Mouse (Mus musculus): Measurements from ENCODE around the gene Gm10840. TPM values are rescaled to one million over a fixed set of nuclear protein-coding genes. Genes with fewer than 3 reads are reported as not detected.

Gene Gm10840
- polyA plus RNA-seq, 1 experiment from 2014 or later: not detected

DNA sequence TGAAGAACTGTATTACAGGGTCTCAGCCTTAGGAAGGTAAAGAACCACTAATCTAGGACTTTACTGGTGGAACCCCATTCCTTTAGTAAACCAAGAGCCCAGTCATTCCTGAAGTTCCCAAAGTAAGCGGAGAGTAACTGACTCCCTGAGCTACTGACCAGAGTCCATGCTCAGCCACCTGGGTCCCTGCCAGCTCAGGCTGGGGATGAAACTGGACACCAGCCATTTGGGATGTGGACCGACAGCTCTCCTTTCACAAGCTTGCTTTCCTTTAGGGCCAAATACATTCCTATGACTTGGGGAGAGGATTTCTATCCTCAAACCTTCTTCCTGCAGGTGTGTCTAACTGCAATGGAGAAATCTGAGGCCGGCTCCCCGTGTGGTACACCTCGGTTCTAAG lies 13.7 kb downstream of the Gm10840 start:
- Histone ChIP-seq H3K27ac (ENCODE audit: low read length) (no peak overlapping the region), H3K27me3 (replicated peaks; ENCODE audit: control insufficient read depth, insufficient read depth, low read length) (no peaks in the 10 kb centered on the region), H3K9ac (ENCODE audit: low read depth, low read length) (no peak overlapping the region), H3K4me2 (ENCODE audit: low read depth, low read length) (no peak overlapping the region), H3K4me1 (ENCODE audit: control insufficient read depth, insufficient read depth, low read length) (no peaks in the 10 kb centered on the region), H3K4me3 (ENCODE audit: low read length) (no peak overlapping the region), H3K36me3 (ENCODE audit: control insufficient read depth, insufficient read depth, low read length) (no peaks in the 10 kb centered on the region), H3K9me3 (ENCODE audit: control insufficient read depth, low read length) (no peaks in the 10 kb centered on the region)
- WGBS: 73% methylated on average over 5 of the region's 5 CpGs
- no peak for ATAC-seq

DNA sequence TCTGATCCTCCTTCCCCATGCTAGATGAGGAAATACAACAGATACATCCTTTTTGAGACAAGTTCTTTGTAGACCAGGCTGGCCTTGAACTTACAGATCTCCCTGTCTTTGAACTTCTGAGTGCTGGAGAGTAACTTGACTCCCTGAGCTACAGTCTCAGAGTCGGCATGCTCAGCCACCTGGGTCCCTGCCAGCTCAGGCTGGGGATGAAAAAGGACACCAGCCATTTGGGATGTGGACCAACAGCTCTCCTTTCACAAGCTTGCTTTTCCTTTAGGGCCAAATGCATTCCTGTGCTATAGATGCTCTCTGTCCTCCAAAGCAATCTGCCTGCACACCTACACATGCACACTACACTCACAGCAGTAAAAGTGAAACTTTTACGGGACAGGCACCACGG lies 14.4 kb downstream of the Gm10840 start:
- H3K9ac ChIP-seq (ENCODE audit: low read depth, low read length): no peak overlapping the region
- no peaks in the 10 kb centered on the region for H3K4me1 ChIP-seq (ENCODE audit: control insufficient read depth, insufficient read depth, low read length)
- 55% methylated on average over 3 of the region's 3 CpGs for WGBS
- no peak overlapping the region for H3K4me3 ChIP-seq (ENCODE audit: low read length)
- H3K36me3 ChIP-seq (ENCODE audit: control insufficient read depth, insufficient read depth, low read length): no peaks in the 10 kb centered on the region
- no peak for ATAC-seq
- no peaks in the 10 kb centered on the region for H3K9me3 ChIP-seq (ENCODE audit: control insufficient read depth, low read length)
- H3K27ac ChIP-seq (ENCODE audit: low read length): no peak overlapping the region
- no peaks in the 10 kb centered on the region for H3K27me3 ChIP-seq (replicated peaks; ENCODE audit: control insufficient read depth, insufficient read depth, low read length)
- no peak overlapping the region for H3K4me2 ChIP-seq (ENCODE audit: low read depth, low read length)

- H3K9me3 ChIP-seq (ENCODE audit: control insufficient read depth, low read length): no peaks in the 10 kb centered on the region
- no peaks in the 10 kb centered on the region for H3K27me3 ChIP-seq (replicated peaks; ENCODE audit: control insufficient read depth, insufficient read depth, low read length)
- H3K27ac ChIP-seq (ENCODE audit: low read length): no peak overlapping the region
- H3K4me3 ChIP-seq (ENCODE audit: low read length): no peak overlapping the region
- H3K4me2 ChIP-seq (ENCODE audit: low read depth, low read length): no peak overlapping the region
- no peak overlapping the region for H3K9ac ChIP-seq (ENCODE audit: low read depth, low read length)
- H3K4me1 ChIP-seq (ENCODE audit: control insufficient read depth, insufficient read depth, low read length): no peaks in the 10 kb centered on the region
- ATAC-seq: no peak
- 74% methylated on average over 5 of the region's 5 CpGs for WGBS
- no peaks in the 10 kb centered on the region for H3K36me3 ChIP-seq (ENCODE audit: control insufficient read depth, insufficient read depth, low read length)
Observed at GRCm38 (mm10) chr11:106176372-106176771, 15.7 kb downstream of the Gm10840 start.

- ATAC-seq: no peak
- no peak overlapping the region for H3K27ac ChIP-seq (ENCODE audit: low read length)
- no peaks in the 10 kb centered on the region for H3K36me3 ChIP-seq (ENCODE audit: control insufficient read depth, insufficient read depth, low read length)
- no peaks in the 10 kb centered on the region for H3K9me3 ChIP-seq (ENCODE audit: control insufficient read depth, low read length)
- WGBS: 66% methylated on average over 5 of the region's 5 CpGs
- no peak overlapping the region for H3K9ac ChIP-seq (ENCODE audit: low read depth, low read length)
- H3K4me3 ChIP-seq (ENCODE audit: low read length): no peak overlapping the region
- no peaks in the 10 kb centered on the region for H3K27me3 ChIP-seq (replicated peaks; ENCODE audit: control insufficient read depth, insufficient read depth, low read length)
- no peak overlapping the region for H3K4me2 ChIP-seq (ENCODE audit: low read depth, low read length)
- no peaks in the 10 kb centered on the region for H3K4me1 ChIP-seq (ENCODE audit: control insufficient read depth, insufficient read depth, low read length)
Observed at GRCm38 (mm10) chr11:106178036-106178782, 17.6 kb downstream of the Gm10840 start.

GRCm38 (mm10) chr11:106179711-106180448 lies 19.2 kb downstream of the Gm10840 start:
- ATAC-seq: no peak
- WGBS: 72% methylated on average over 7 of the region's 7 CpGs
- H3K4me1 ChIP-seq (ENCODE audit: control insufficient read depth, insufficient read depth, low read length): no peaks in the 10 kb centered on the region

DNA sequence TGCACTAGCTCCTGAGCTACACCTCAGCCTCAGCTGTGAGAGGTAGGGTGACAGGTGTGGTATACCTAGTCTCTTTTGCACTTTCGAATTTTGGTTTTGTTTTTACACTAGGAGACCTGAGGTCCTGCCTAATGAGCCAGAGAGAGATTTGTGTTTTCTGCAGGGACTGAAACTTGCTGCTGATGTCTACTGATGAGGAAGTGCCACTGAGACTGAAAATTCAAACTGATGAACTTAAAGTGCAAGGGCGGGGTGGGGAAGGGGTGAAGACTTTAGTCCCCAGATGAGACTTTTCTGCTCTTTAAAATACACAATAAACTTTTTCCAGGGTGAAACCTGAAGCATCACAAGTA lies 19.8 kb downstream of the Gm10840 start:
- H3K4me1 ChIP-seq (ENCODE audit: control insufficient read depth, insufficient read depth, low read length): no peaks in the 10 kb centered on the region
- 90% methylated on average over 2 of the region's 2 CpGs for WGBS
- no peak overlapping the region for H3K4me3 ChIP-seq (ENCODE audit: low read length)
- no peak overlapping the region for H3K27ac ChIP-seq (ENCODE audit: low read length)
- ATAC-seq: no peak
- no peaks in the 10 kb centered on the region for H3K27me3 ChIP-seq (replicated peaks; ENCODE audit: control insufficient read depth, insufficient read depth, low read length)
- H3K9ac ChIP-seq (ENCODE audit: low read depth, low read length): no peak overlapping the region
- no peak overlapping the region for H3K4me2 ChIP-seq (ENCODE audit: low read depth, low read length)
- H3K36me3 ChIP-seq (ENCODE audit: control insufficient read depth, insufficient read depth, low read length): no peaks in the 10 kb centered on the region
- no peaks in the 10 kb centered on the region for H3K9me3 ChIP-seq (ENCODE audit: control insufficient read depth, low read length)

More at GRCm38 (mm10) chr11:106179711-106180448, 19.2 kb downstream of the Gm10840 start:
- Histone ChIP-seq H3K9me3 (ENCODE audit: control insufficient read depth, low read length) (no peaks in the 10 kb centered on the region), H3K27ac (ENCODE audit: low read length) (no peak overlapping the region), H3K36me3 (ENCODE audit: control insufficient read depth, insufficient read depth, low read length) (no peaks in the 10 kb centered on the region), H3K9ac (ENCODE audit: low read depth, low read length) (no peak overlapping the region), H3K4me2 (ENCODE audit: low read depth, low read length) (no peak overlapping the region), H3K4me3 (ENCODE audit: low read length) (no peak overlapping the region), H3K27me3 (replicated peaks; ENCODE audit: control insufficient read depth, insufficient read depth, low read length) (no peaks in the 10 kb centered on the region)

DNA sequence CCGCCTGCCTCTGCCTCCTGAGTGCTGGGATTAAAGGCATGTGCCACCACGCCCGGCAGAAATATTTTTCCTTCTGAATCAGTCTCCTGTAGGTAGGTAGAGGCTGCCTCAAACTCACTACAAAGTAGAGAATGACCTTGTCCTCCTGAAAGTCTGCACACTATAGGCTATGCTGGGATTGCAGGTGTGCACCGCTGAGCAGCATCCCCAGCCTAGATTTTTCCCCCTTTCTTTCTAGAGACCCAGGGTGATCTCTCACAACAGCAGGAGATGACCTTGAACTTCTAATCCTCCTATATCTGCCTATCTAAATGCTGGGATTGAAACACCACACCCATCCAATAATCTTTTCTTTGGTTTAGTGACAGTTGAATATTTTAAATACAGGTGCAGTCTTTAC lies 26.7 kb downstream of the Gm10840 start:
- ATAC-seq: no peak
- 94% methylated on average over 4 of the region's 4 CpGs for WGBS
- Histone ChIP-seq H3K4me2 (ENCODE audit: low read depth, low read length) (no peak overlapping the region), H3K9me3 (ENCODE audit: control insufficient read depth, low read length) (no peaks in the 10 kb centered on the region), H3K27me3 (replicated peaks; ENCODE audit: control insufficient read depth, insufficient read depth, low read length) (no peaks in the 10 kb centered on the region), H3K36me3 (ENCODE audit: control insufficient read depth, insufficient read depth, low read length) (no peaks in the 10 kb centered on the region), H3K4me1 (ENCODE audit: control insufficient read depth, insufficient read depth, low read length) (peaks cover 3% of the 10 kb centered on the region; the same call in 1 of the 2 replicates), H3K4me3 (ENCODE audit: low read length) (no peak overlapping the region), H3K27ac (ENCODE audit: low read length) (no peak overlapping the region), H3K9ac (ENCODE audit: low read depth, low read length) (no peak overlapping the region)

DNA sequence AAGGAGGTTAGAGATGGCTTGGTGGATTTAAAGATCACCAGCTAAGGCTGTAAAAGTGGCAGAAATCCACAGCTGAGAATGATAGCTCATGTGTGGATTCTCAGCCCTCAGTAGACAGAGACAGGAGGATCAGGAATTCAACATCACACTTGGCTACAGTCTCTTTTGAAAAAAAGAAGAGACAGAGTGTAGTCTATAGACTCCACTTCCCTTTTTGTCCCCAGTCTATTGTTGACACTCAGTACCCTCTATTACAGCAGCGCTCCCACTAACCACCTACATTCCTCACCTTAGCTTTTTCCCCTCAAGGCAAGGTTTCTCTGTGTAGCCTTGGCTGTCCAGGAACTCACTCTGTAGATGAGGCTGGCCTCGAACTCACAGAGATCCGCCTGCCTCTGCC lies 31.1 kb downstream of the Gm10840 start:
- no peak overlapping the region for H3K9ac ChIP-seq (ENCODE audit: low read depth, low read length)

DNA sequence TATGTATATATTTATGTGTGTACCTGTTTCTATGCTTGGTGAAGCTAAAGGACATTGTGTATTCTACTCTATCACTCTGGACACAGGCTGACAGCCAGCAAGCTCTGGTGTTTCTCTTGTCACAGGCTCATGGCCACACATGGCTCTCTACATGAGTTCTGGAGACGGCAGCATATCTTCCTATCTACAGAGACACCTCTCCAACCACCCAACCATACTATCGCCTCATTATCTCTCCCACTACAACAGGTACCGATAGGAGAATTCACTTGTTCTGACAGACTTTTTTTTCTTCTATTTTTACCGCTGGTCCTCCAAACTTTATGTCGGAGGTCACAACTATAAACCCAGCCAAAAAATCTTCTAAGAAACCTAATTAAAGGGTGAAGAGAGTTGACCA lies 31.6 kb downstream of the Gm10840 start:
- H3K4me2 ChIP-seq (ENCODE audit: low read depth, low read length): peak overlapping the region; percentile 72; the same call in 1 of the 2 replicates
- peak overlapping the region; percentile 79; the same call in 1 of the 2 replicates for H3K9ac ChIP-seq (ENCODE audit: low read depth, low read length)
- peak overlapping the region; percentile 86; the same call in 1 of the 2 replicates for H3K4me3 ChIP-seq (ENCODE audit: low read length)
- peaks cover 8% of the 10 kb centered on the region for H3K4me1 ChIP-seq (ENCODE audit: control insufficient read depth, insufficient read depth, low read length)
- WGBS: 77% methylated on average over 5 of the region's 5 CpGs
- no peaks in the 10 kb centered on the region for H3K9me3 ChIP-seq (ENCODE audit: control insufficient read depth, low read length)
- no peaks in the 10 kb centered on the region for H3K36me3 ChIP-seq (ENCODE audit: control insufficient read depth, insufficient read depth, low read length)
- H3K27ac ChIP-seq (ENCODE audit: low read length): no peak overlapping the region
- no peak for ATAC-seq
- no peaks in the 10 kb centered on the region for H3K27me3 ChIP-seq (replicated peaks; ENCODE audit: control insufficient read depth, insufficient read depth, low read length)

More for the DNA sequence above, 31.1 kb downstream of the Gm10840 start:
- no peak overlapping the region for H3K4me3 ChIP-seq (ENCODE audit: low read length)
- no peak for ATAC-seq
- no peak overlapping the region for H3K27ac ChIP-seq (ENCODE audit: low read length)
- H3K9me3 ChIP-seq (ENCODE audit: control insufficient read depth, low read length): no peaks in the 10 kb centered on the region
- no peaks in the 10 kb centered on the region for H3K36me3 ChIP-seq (ENCODE audit: control insufficient read depth, insufficient read depth, low read length)
- 96% methylated on average over 3 of the region's 3 CpGs for WGBS
- H3K4me1 ChIP-seq (ENCODE audit: control insufficient read depth, insufficient read depth, low read length): peaks cover 8% of the 10 kb centered on the region
- no peaks in the 10 kb centered on the region for H3K27me3 ChIP-seq (replicated peaks; ENCODE audit: control insufficient read depth, insufficient read depth, low read length)
- H3K4me2 ChIP-seq (ENCODE audit: low read depth, low read length): no peak overlapping the region
